Mouse (Mus musculus): ENCODE results near the gene Rbbp4.

DNA sequence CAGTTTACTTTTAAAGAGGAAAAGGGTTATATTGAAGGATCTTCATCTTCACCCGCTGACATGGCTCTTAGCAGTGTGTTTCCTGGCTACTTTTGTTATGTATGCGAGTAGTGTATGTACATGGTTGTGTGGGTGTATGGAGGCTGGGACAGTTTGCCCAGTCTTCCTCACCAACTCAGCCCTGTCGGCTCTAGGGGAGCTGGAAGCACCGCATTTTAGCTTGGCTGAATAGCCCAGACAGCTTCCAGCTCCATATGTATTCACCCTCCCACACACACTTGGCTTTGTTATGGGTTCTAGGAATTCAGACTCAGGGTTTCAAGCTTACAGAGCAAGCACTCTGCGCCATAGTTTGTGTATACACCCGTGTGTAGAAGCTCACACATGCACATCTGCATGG lies 15.9 kb upstream of the Rbbp4 start:
- no peak for TF ChIP-seq CTCF (IDR thresholded peaks at IDR 0.05; ENCODE audit: low read depth)
- no peak for TF ChIP-seq EP300 (IDR thresholded peaks at IDR 0.05; ENCODE audit: low read depth)

Data from liver, postnatal 0 days (tissue).